Mouse (Mus musculus): Measurements from ENCODE around the gene Col6a1.
"Not testable (repeated sequence)": the region's sequence is repeated elsewhere in the genome, so short reads cannot be mapped to it uniquely, and the experiment has no call there.

Gene Col6a1

GRCm38 (mm10) chr10:76725682-76726285, at the start of gene Col6a1:
Col6a1 (minus strand) TSS chr10:76726168.
- DNase-seq (ENCODE audit: low spot score): peak; percentile 55

- no peak for DNase-seq (ENCODE audit: low spot score)
Observed at GRCm38 (mm10) chr10:76771624-76772023, 45.7 kb upstream of the Col6a1 start.

- DNase-seq (ENCODE audit: low spot score): no peak
Observed at GRCm38 (mm10) chr10:76771086-76771485, 45.1 kb upstream of the Col6a1 start.

- no peak for DNase-seq (ENCODE audit: low spot score)
Observed at GRCm38 (mm10) chr10:76769581-76769980, 43.6 kb upstream of the Col6a1 start.

- DNase-seq (ENCODE audit: low spot score): no peak
Observed at GRCm38 (mm10) chr10:76766196-76766595, 40.2 kb upstream of the Col6a1 start.

- DNase-seq (ENCODE audit: low spot score): no peak
Observed at GRCm38 (mm10) chr10:76764927-76765326, 39.0 kb upstream of the Col6a1 start.

- no peak for DNase-seq (ENCODE audit: low spot score)
Observed at GRCm38 (mm10) chr10:76763016-76763415, 37.0 kb upstream of the Col6a1 start.

- no peak for DNase-seq (ENCODE audit: low spot score)
Observed at GRCm38 (mm10) chr10:76762411-76762810, 36.4 kb upstream of the Col6a1 start.

- DNase-seq (ENCODE audit: low spot score): no peak
Observed at GRCm38 (mm10) chr10:76759878-76760277, 33.9 kb upstream of the Col6a1 start.

GRCm38 (mm10) chr10:76753640-76754039, 27.7 kb upstream of the Col6a1 start:
- DNase-seq (ENCODE audit: low spot score): no peak

- not testable (repeated sequence) for DNase-seq (ENCODE audit: low spot score)
Observed at GRCm38 (mm10) chr10:76744267-76744666, 18.3 kb upstream of the Col6a1 start.

GRCm38 (mm10) chr10:76736764-76737163, 10.8 kb upstream of the Col6a1 start:
- no peak for DNase-seq (ENCODE audit: low spot score)

- peak; percentile 82 for DNase-seq (ENCODE audit: low spot score)
Observed at GRCm38 (mm10) chr10:76734979-76735378, 9.0 kb upstream of the Col6a1 start.

GRCm38 (mm10) chr10:76733677-76734068, 7.7 kb upstream of the Col6a1 start:
- DNase-seq (ENCODE audit: low spot score): no peak

- DNase-seq (ENCODE audit: low spot score): peak; percentile 83
Observed at GRCm38 (mm10) chr10:76732881-76733676, 7.1 kb upstream of the Col6a1 start.

- no peak for DNase-seq (ENCODE audit: low spot score)
Observed at GRCm38 (mm10) chr10:76732391-76732790, 6.4 kb upstream of the Col6a1 start.

GRCm38 (mm10) chr10:76731621-76732239, 5.8 kb upstream of the Col6a1 start:
- DNase-seq (ENCODE audit: low spot score): no peak

GRCm38 (mm10) chr10:76729631-76730620, 4.0 kb upstream of the Col6a1 start:
- peak; percentile 48 for DNase-seq (ENCODE audit: low spot score)

GRCm38 (mm10) chr10:76728369-76728768, 2.4 kb upstream of the Col6a1 start:
- peak; percentile 89 for DNase-seq (ENCODE audit: low spot score)

GRCm38 (mm10) chr10:76727301-76727700, 1.3 kb upstream of the Col6a1 start:
- DNase-seq (ENCODE audit: low spot score): peak; percentile 2

GRCm38 (mm10) chr10:76726866-76727265, 898 bp upstream of the Col6a1 start:
- peak; percentile 2 for DNase-seq (ENCODE audit: low spot score)

- DNase-seq (ENCODE audit: low spot score): peak; percentile 4
Observed at GRCm38 (mm10) chr10:76725097-76725496, 871 bp downstream of the Col6a1 start.

All from urinary bladder, postnatal 14 days (tissue).